13 mouse cellular contexts compared by ENCODE assay signal in genomic region chr4:82706012-82706411, GRCm38 (mm10). TPM values are rescaled to one million over a fixed set of nuclear protein-coding genes. Genes with fewer than 3 reads are reported as not detected.
DNase-seq lines count a peak whose midpoint lies in the region; ATAC-seq and TF ChIP-seq lines count a peak whose summit lies in the region.
"Had no signal": no experiment of that assay in that cellular context is flagged by ENCODE, and none has a peak within 500 bp of the region (broad histone marks: within the 10 kb centered on the region; RNA-seq: fewer than 3 reads in every experiment).

No protein-coding gene starts in this region.

- H3K27ac ChIP-seq in forebrain, embryonic 10.5 days, result peak overlapping the region; percentile 84
- no peak overlapping the region for H3K27ac ChIP-seq in forebrain, postnatal 0 days (ENCODE audit: low read depth, low read length)
- 0 out of 2 replicates have a peak overlapping the region, but pooled peaks have one; percentile 69 for H3K27ac ChIP-seq in neural tube, embryonic 13.5 days (replicated peaks)
- peak overlapping the region; percentile 50; the same call in 1 of the 2 replicates for H3K27ac ChIP-seq in limb, embryonic 12.5 days
- H3K27ac ChIP-seq: liver, embryonic 15.5 days had no signal

- H3K4me2 ChIP-seq in forebrain, postnatal 0 days (ENCODE audit: low read depth), result no peak overlapping the region
- H3K4me2 ChIP-seq in neural tube, embryonic 13.5 days, result no peak overlapping the region
- H3K4me2 ChIP-seq in limb, embryonic 12.5 days, result no peak overlapping the region
- H3K4me2 ChIP-seq: liver, embryonic 15.5 days had no signal

- no peak for TF ChIP-seq CTCF in forebrain, postnatal 0 days (IDR thresholded peaks at IDR 0.05; ENCODE audit: low read depth)

- intact Hi-C loops in left cerebral cortex, postnatal 36 days (cut with DNase I), result no loop called here
- intact Hi-C loops in left cerebral cortex, postnatal 25 days (cut with DNase I), result no loop called here

- WGBS in forebrain, embryonic 10.5 days, result 86% methylated on average over 2 of the region's 2 CpGs
- 21% methylated on average over 2 of the region's 2 CpGs for WGBS in forebrain, postnatal 0 days
- WGBS in neural tube, embryonic 13.5 days, result 46% methylated on average over 2 of the region's 2 CpGs
- WGBS in limb, embryonic 12.5 days, result 25% methylated on average over 2 of the region's 2 CpGs

- no peak overlapping the region for H3K4me3 ChIP-seq in forebrain, embryonic 10.5 days
- H3K4me3 ChIP-seq in forebrain, postnatal 0 days (ENCODE audit: low read depth, low read length), result no peak overlapping the region
- H3K4me3 ChIP-seq in neural tube, embryonic 13.5 days, result no peak overlapping the region
- no peak overlapping the region for H3K4me3 ChIP-seq in limb, embryonic 12.5 days (replicated peaks)
- H3K4me3 ChIP-seq: liver, embryonic 15.5 days had no signal

- DNase-seq in forebrain, embryonic 10.5 days (ENCODE audit: extremely low spot score, low spot score), result no peak
- no peak for DNase-seq in forebrain, postnatal 0 days
- DNase-seq in neural tube, embryonic 10.5 days (ENCODE audit: extremely low spot score, low spot score), result no peak
- no peak for DNase-seq in left cerebral cortex, postnatal 36 days (ENCODE audit: low spot score in 2 of 2)
- DNase-seq in left cerebral cortex, postnatal 25 days (ENCODE audit: low spot score in 2 of 2), result no peak
- no peak for DNase-seq in adrenal gland, postnatal 25 days
- DNase-seq: cerebellum, adult 11 months; kidney, postnatal 10 days; lung, postnatal 4 days; thymus, adult 2 months had no signal

- H3K9ac ChIP-seq in forebrain, postnatal 0 days, result no peak overlapping the region
- no peak overlapping the region for H3K9ac ChIP-seq in neural tube, embryonic 13.5 days
- H3K9ac ChIP-seq in limb, embryonic 12.5 days (replicated peaks), result no peak overlapping the region
- H3K9ac ChIP-seq: liver, embryonic 15.5 days had no signal

- peaks cover 74% of the 10 kb centered on the region for H3K4me1 ChIP-seq in forebrain, embryonic 10.5 days
- 0 out of 2 replicates have a peak, but pooled peaks cover 2% of the 10 kb centered on the region for H3K4me1 ChIP-seq in forebrain, postnatal 0 days (ENCODE audit: insufficient read depth)
- H3K4me1 ChIP-seq in neural tube, embryonic 13.5 days (replicated peaks), result peaks cover 31% of the 10 kb centered on the region
- peaks cover 59% of the 10 kb centered on the region for H3K4me1 ChIP-seq in limb, embryonic 12.5 days (replicated peaks)
- H3K4me1 ChIP-seq: liver, embryonic 15.5 days had no signal

- ATAC-seq in forebrain, postnatal 0 days, result no peak
- no peak for ATAC-seq in neural tube, embryonic 13.5 days (ENCODE audit: low read depth)
- ATAC-seq in limb, embryonic 12.5 days (ENCODE audit: insufficient number of reproducible peaks, insufficient read depth, low FRiP score, low TSS enrichment, low read depth), result 0 out of 2 replicates have a peak, but pooled peaks have one; percentile 34

- H3K36me3 ChIP-seq in forebrain, embryonic 10.5 days (replicated peaks), result no peaks in the 10 kb centered on the region
- H3K36me3 ChIP-seq in forebrain, postnatal 0 days (ENCODE audit: insufficient read depth), result no peaks in the 10 kb centered on the region
- H3K36me3 ChIP-seq in neural tube, embryonic 13.5 days, result no peaks in the 10 kb centered on the region
- H3K36me3 ChIP-seq in limb, embryonic 12.5 days, result no peaks in the 10 kb centered on the region
- H3K36me3 ChIP-seq: liver, embryonic 15.5 days had no signal

- H3K9me3 ChIP-seq in forebrain, embryonic 10.5 days, result no peaks in the 10 kb centered on the region
- H3K9me3 ChIP-seq in forebrain, postnatal 0 days (ENCODE audit: low read length), result no peaks in the 10 kb centered on the region
- no peaks in the 10 kb centered on the region for H3K9me3 ChIP-seq in neural tube, embryonic 13.5 days
- H3K9me3 ChIP-seq in limb, embryonic 12.5 days, result no peaks in the 10 kb centered on the region
- H3K9me3 ChIP-seq: liver, embryonic 15.5 days had no signal

- H3K27me3 ChIP-seq in forebrain, embryonic 10.5 days (ENCODE audit: poor library complexity, severe bottlenecking), result 0 out of 2 replicates have a peak, but pooled peaks cover 6% of the 10 kb centered on the region
- H3K27me3 ChIP-seq in forebrain, postnatal 0 days (ENCODE audit: insufficient read depth, low read length), result peaks cover 3% of the 10 kb centered on the region; the same call in 1 of the 2 replicates
- H3K27me3 ChIP-seq in neural tube, embryonic 13.5 days, result no peaks in the 10 kb centered on the region
- H3K27me3 ChIP-seq in limb, embryonic 12.5 days, result no peaks in the 10 kb centered on the region
- H3K27me3 ChIP-seq: liver, embryonic 15.5 days had no signal

RNA-seq across cellular contexts. Expression of gene Nfib, which starts 0.5 kb away (rescaled TPM):
- polyA plus RNA-seq in forebrain, embryonic 10.5 days (2016; fragmentation: Nextera tagmentation; extraction: Ambion mirVana), result 16.0 and 21.8 TPM in 2 replicates
- 114 and 135 TPM in 2 replicates for total RNA-seq in forebrain, postnatal 0 days (2014; rRNA removed)
- polyA plus RNA-seq in forebrain, postnatal 0 days (2015; fragmentation: Nextera tagmentation; extraction: Ambion mirVana), result 40.2 and 69.0 TPM in 2 replicates
- polyA plus RNA-seq in neural tube, embryonic 13.5 days (2015; fragmentation: Nextera tagmentation; extraction: Ambion mirVana), result 71.3 and 81.2 TPM in 2 replicates
- 58.6 and 58.8 TPM in 2 replicates for polyA plus RNA-seq in limb, embryonic 12.5 days (2016; fragmentation: Nextera tagmentation; extraction: Ambion mirVana)
- total RNA-seq in left cerebral cortex, postnatal 36 days (2021), result 10 to 100 TPM; 79.7 to 96.6 TPM
- 10 to 100 TPM; 83.6 to 91.1 TPM for total RNA-seq in left cerebral cortex, postnatal 25 days (2021)
- total RNA-seq in adrenal gland, postnatal 25 days (2021), result 121 and 134 TPM in 2 replicates
